Mouse (Mus musculus): ENCODE measurements at regions not wholly inside any gene's neighbourhood (a gene's known extent, or its start where the extent isn't known, plus 50 kb on each side); places are given as distances from the start of the nearest gene placed in this dataset.

- DNase-seq (ENCODE audit: low read depth, low spot score): peak; percentile 36
These were observed 1603.8 kb upstream of the Cdh8 start for GRCm38 (mm10) chr8:101020088-101020487.

All from brain, adult 2 months (tissue).